1 mouse cellular context compared by ENCODE assay signal in genomic region chr9:109877666-109878065, GRCm38 (mm10).
TF ChIP-seq lines count a peak whose summit lies in the region.

No protein-coding gene starts in this region.

TF ChIP-seq in MEL, 35 proteins besides CTCF, POLR2A, EP300 and RAD21 (continued from another document):
- TF ChIP-seq MAX (IDR thresholded peaks at IDR 0.05; ENCODE audit: low read length) (peak; percentile 42; the same call in 1 of the 2 replicates), SIN3A (IDR thresholded peaks at IDR 0.05; ENCODE audit: low read length) (0 out of 2 replicates have a peak, but pooled peaks have one; percentile 40), MEF2A (IDR thresholded peaks at IDR 0.05; ENCODE audit: extremely low read depth, insufficient replicate concordance, low read depth, low read length, poor library complexity, severe bottlenecking) (no peak), HCFC1 (IDR thresholded peaks at IDR 0.05; ENCODE audit: low read depth, low read length) (no peak), E2F4 (IDR thresholded peaks at IDR 0.05; ENCODE audit: borderline replicate concordance, low read depth, low read length) (no peak), KAT2A (conservative IDR thresholded peaks at IDR 0.05; ENCODE audit: low read depth, low read length) (no peak), JUND (IDR thresholded peaks at IDR 0.05; ENCODE audit: low read depth, low read length) (no peak), GABPA (IDR thresholded peaks at IDR 0.05; ENCODE audit: low read depth, low read length) (no peak), TBP (IDR thresholded peaks at IDR 0.05; ENCODE audit: low read depth, low read length) (no peak), NRF1 (IDR thresholded peaks at IDR 0.05; ENCODE audit: insufficient read depth, low read depth, low read length, poor library complexity, severe bottlenecking) (no peak), MYC (IDR thresholded peaks at IDR 0.05; ENCODE audit: low read depth, low read length) (peak; percentile 68; the same call in 1 of the 2 replicates), MXI1 (IDR thresholded peaks at IDR 0.05; ENCODE audit: low read depth, low read length) (peak; percentile 38; the same call in 1 of the 2 replicates)
